Mouse (Mus musculus) left cerebral cortex, postnatal 4 days (tissue): ENCODE data around the gene Lrp2. TPM values are rescaled to one million over a fixed set of nuclear protein-coding genes. Genes with fewer than 3 reads are reported as not detected.

ENCODE experiments used
- DNase-seq: peaks from one replicate; pipeline ENCODE4 v3.0.0-alpha.2; 2022
- intact Hi-C: fragments of 180-260 bp; cut with DNase I; formaldehyde crosslinking; loops from one replicate; pipeline ENCODE4 v1.15.1; 2025
- total RNA-seq, 2 experiments: library from RNA; stranded (reverse); gene quantifications; 2 replicates each; pipeline ENCODE4 v1.2.3; 2021

The Lrp2 gene
- total RNA-seq, 2 experiments from 2014 or later, result 0.34 to 0.54 TPM

- no peak for DNase-seq
- intact Hi-C loops, result no loop called here
These were observed 55.0 kb downstream of the Lrp2 start for GRCm38 (mm10) chr2:69530691-69531527.

DNA sequence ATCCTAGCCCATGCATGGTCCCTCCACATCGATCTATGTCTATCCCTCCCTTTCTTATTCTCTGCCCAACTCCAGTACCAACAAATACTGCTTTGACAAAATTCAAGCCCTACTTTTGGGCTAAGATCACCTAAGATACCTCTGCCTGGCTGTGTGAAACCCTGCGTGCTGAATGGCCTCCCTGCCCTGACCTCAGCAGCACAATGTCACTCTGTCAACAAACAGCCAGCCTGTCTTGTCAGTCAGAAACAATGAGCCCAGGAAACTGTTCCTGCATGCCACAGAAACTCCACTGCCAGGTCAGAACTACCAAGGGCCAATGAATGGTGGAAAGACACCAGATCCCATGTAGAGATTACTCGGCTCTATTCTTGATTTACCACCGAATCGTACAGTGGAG, 55.7 kb downstream of the Lrp2 start:
- intact Hi-C loops, result no loop called here
- DNase-seq, result no peak

- DNase-seq, result no peak
- intact Hi-C loops, result no loop called here
These were observed 65.6 kb downstream of the Lrp2 start for GRCm38 (mm10) chr2:69520273-69520672.

DNA sequence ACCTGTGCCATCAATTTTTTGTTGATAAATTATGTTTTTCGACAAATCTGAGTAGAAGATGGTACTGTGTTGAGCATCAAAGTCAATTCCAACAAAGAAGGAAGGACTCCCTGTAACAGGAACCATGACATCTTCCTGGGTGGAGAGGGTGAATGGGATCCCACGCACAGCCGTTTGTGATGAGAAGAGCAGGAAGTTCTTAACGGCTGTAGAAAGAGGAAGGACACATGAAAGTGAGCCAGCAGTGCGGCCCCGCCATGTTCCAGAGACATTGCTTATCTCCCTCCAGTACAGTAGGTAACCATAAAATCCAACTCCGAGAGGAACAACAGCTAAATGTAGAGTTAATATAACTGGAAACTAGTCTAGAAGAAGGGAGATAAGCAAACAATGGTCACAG, 67.6 kb downstream of the Lrp2 start:
- intact Hi-C loops, result no loop called here

DNA sequence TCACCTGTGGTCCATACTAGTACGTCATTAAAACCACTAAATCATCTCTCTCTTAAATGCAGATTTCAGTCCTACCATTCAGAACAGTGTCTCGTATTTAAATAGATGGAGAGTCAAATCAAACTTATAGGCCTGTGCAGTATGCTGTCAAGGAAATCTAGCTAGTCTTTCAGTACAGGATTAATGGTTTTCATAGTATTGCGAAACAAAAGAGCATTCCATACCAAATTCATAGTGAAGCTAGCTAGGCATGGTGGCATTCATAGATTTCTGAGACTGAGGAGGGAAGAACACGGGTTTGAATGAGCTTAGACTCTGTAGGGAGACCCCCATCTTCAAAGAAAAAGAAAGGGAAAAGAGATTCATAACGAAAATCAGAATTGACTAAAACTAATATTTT, 74.1 kb downstream of the Lrp2 start:
- intact Hi-C loops, result no loop called here
- DNase-seq, result no peak

More for the DNA sequence above, 67.6 kb downstream of the Lrp2 start:
- DNase-seq, result no peak

DNA sequence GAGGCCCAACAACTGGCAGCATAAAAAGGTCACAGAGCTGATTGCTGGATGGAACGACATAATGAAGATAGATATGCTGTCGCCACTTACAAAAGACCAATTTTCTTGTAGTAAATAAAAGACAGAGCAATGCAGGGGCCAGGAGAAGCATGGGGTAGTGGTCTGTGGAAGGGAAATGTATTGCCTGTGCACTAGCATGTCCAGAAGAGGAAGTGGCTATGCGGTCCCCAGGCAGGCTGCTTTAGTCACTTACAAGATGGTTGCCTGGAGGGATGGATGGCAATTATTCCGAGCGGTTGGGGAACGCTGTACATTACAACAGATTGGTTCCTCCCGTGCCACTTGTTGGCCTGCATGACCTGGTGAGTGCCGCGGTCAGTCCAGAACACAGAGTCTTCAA, 85.5 kb downstream of the Lrp2 start:
- intact Hi-C loops, result no loop called here
- no peak for DNase-seq

- no peak for DNase-seq
- intact Hi-C loops, result loop anchor here (5.0 kb wide), 1 partner anchor 706 kb away; no protein-coding TSS in a partner anchor
These were observed 92.7 kb downstream of the Lrp2 start for GRCm38 (mm10) chr2:69493130-69493529.

DNA sequence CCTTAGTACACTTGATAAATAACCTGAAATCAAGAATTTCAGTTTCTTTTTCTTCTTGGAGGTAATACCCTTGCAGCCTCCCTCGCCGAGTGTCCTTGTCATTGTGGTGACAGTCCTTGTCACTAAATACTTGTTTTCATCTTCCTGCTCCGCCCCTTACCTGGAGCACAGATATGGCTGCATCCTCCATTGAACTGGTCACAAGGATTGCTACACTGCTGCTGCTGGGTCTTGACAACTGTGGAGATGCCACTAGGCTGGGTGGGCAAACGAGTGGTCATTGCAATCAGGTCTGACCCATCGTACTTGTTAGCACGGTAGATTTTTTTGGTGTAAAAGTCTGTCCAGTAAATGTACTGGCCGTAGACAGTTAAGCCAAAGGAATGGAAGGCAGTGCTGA, 104.9 kb downstream of the Lrp2 start:
- intact Hi-C loops, result no loop called here
- DNase-seq, result no peak

DNA sequence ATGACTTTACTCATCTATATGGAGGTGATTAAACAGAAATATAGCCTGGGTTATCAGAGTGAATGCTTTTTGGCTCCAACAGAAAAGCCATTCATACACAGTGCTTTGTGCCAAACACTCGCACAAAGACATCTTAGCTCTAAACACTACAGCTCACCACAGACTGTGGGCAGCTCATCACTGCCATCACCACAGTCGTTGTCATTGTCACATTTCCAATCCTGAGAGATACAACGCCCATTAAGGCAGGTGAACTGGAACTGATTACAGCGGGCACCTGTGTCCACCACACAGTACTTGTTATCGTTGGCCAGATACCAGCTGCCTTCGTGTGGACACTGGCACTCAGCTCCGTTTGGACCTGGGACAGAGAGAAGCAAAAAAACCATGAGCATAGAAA, 106.0 kb downstream of the Lrp2 start:
- intact Hi-C loops, result no loop called here
- DNase-seq, result no peak

DNA sequence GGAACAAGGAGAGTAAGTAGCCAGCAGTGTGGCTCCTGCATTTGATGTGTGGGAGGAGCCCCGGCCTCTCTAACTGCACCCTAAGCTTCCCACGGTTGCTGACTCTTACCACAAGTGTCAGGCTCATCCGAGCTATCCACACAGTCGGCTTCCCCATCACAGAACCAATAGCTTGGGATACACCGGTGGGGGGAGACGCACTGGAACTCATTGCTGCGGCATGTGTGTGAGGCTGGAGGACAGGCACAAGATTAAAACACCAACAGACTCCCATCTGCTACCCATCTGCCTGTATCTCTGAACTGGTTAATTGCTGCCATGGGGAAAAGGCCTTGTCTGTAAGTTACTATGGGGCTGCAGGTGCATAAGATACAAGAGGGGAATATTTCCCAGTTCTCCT, 109.0 kb downstream of the Lrp2 start:
- peak; percentile 7 for DNase-seq
- intact Hi-C loops, result no loop called here

- DNase-seq, result no peak
- intact Hi-C loops, result no loop called here
These were observed 110.7 kb downstream of the Lrp2 start for GRCm38 (mm10) chr2:69475177-69475576.

DNA sequence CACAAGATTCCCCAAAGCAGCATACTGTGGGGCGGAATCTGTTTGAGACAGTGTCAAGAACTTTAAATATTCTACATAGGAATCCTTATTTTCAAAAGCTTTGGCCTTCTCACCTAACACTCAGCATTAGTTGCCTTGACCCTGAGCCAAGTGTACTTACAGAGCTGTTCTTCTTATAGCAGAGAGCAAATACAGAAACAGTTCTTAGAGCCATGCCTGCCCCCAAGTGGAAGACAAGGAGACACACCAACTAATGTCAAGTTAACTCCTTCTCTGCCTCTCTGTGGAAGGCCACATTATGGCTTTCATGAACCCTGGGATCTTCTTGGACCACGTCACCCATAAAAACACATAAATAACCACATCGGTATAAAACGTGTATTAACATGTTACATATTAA, 114.0 kb downstream of the Lrp2 start:
- DNase-seq, result no peak
- intact Hi-C loops, result no loop called here

DNA sequence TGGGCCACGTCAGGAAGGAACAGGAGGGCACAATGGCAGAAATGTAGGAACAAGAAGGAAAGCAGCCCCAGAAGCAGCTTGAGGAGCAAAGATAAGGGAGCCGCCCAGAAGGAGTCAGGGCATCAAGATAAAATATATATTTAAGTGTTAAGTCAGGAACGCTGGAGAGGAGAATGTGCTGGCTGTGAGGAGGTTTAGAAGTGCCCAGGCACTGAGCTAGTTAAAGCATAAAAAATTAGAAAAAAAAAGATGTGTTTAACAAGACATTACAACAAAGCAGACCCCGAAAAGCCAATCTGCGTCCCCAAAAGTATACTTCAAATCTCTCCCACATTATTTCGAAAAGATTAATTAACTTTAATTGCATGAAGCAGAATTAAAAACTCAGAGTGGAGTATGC, 122.3 kb downstream of the Lrp2 start:
- intact Hi-C loops, result no loop called here
- DNase-seq, result no peak

GRCm38 (mm10) chr2:69459481-69459880, 126.4 kb downstream of the Lrp2 start:
- intact Hi-C loops, result no loop called here
- peak; percentile 50 for DNase-seq

- no peak for DNase-seq
- intact Hi-C loops, result no loop called here
These were observed 134.7 kb downstream of the Lrp2 start for GRCm38 (mm10) chr2:69451128-69451527.

- intact Hi-C loops, result no loop called here
- no peak for DNase-seq
These were observed 137.3 kb downstream of the Lrp2 start for GRCm38 (mm10) chr2:69448581-69448980.

GRCm38 (mm10) chr2:69445896-69446472, 139.9 kb downstream of the Lrp2 start:
- no peak for DNase-seq
- intact Hi-C loops, result no loop called here

- intact Hi-C loops, result no loop called here
- no peak for DNase-seq
These were observed 144.2 kb downstream of the Lrp2 start for GRCm38 (mm10) chr2:69441656-69442055.

GRCm38 (mm10) chr2:69428116-69428515, 157.7 kb downstream of the Lrp2 start:
- peak; percentile 78 for DNase-seq
- intact Hi-C loops, result no loop called here

GRCm38 (mm10) chr2:69427141-69427540, 158.7 kb downstream of the Lrp2 start:
- intact Hi-C loops, result no loop called here
- DNase-seq, result no peak

DNA sequence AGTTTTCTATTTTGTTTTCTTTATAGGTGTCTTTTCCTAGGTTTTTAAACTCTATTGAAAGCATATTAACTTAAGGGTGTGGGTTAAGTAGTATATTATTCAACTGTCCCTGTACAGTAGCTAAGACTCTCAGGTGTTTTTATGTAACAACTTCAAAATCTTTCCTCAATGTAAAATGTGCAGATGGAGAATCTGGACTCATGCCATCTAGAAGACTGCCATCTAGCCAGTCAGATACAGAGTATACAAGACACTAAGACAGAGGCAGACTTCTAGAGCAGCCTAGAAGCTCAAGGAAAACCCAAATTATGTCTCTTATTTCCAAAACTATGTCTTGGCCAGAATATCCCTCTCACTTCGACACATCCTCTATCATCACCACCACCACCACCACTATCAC, 159.8 kb downstream of the Lrp2 start:
- no peak for DNase-seq

GRCm38 (mm10) chr2:69424829-69425228, 161.0 kb downstream of the Lrp2 start:
- intact Hi-C loops, result no loop called here
- no peak for DNase-seq

More for the DNA sequence above, 159.8 kb downstream of the Lrp2 start:
- intact Hi-C loops, result no loop called here
